Mouse (Mus musculus) stomach, embryonic 14.5 days (tissue): ENCODE results near the gene Tceal3. TPM values are rescaled to one million over a fixed set of nuclear protein-coding genes. Genes with fewer than 3 reads are reported as not detected.
"Not testable (repeated sequence)": the region's sequence is repeated elsewhere in the genome, so short reads cannot be mapped to it uniquely, and the experiment has no call there.

Source experiments
- ATAC-seq: fragments of 200-750 bp; cut with Nextera tagmentation; 2 replicates; pipeline ENCODE4 v1.8.0; 2017; ENCODE audit warnings: low read depth, moderate TSS enrichment; ENCODE audit not compliant: insufficient number of reproducible peaks, insufficient read depth, low FRiP score
- H3K27ac ChIP-seq: fragments of 300-500 bp; sonication (generic); 2 replicates; pipeline ENCODE4 v1.5.1; 2014; ENCODE audit warnings: mild to moderate bottlenecking, low read length, moderate library complexity, mixed read lengths
- H3K27me3 ChIP-seq: fragments of 300-500 bp; sonication (generic); 2 replicates; pipeline ENCODE4 v1.6.1; 2014; ENCODE audit warnings: low read length, control low read depth, mixed read lengths; ENCODE audit not compliant: control insufficient read depth, insufficient read depth
- H3K36me3 ChIP-seq: fragments of 300-500 bp; sonication (generic); 2 replicates; pipeline ENCODE4 v1.6.1; 2014; ENCODE audit warnings: mild to moderate bottlenecking, control low read depth, low read length, moderate library complexity, mixed read lengths; ENCODE audit not compliant: control insufficient read depth, insufficient read depth
- H3K4me1 ChIP-seq: fragments of 300-500 bp; sonication (generic); 2 replicates; pipeline ENCODE4 v1.6.1; 2014; ENCODE audit warnings: low read length, control low read depth, mixed read lengths; ENCODE audit not compliant: control insufficient read depth, insufficient read depth
- H3K4me2 ChIP-seq: fragments of 300-500 bp; sonication (generic); replicated peaks from 2 replicates; pipeline ENCODE4 v1.6.1; 2014; ENCODE audit warnings: low read depth, low read length, control low read depth
- H3K4me3 ChIP-seq: fragments of 300-500 bp; sonication (generic); 2 replicates; pipeline ENCODE4 v1.5.1; 2014; ENCODE audit warnings: low read depth, low read length, control low read depth
- H3K9ac ChIP-seq: fragments of 300-500 bp; sonication (generic); replicated peaks from 2 replicates; pipeline ENCODE4 v1.6.1; 2014; ENCODE audit warnings: low read depth, mild to moderate bottlenecking, control low read depth, low read length, moderate library complexity, mixed read lengths
- H3K9me3 ChIP-seq: fragments of 300-500 bp; sonication (generic); 2 replicates; pipeline ENCODE4 v1.6.1; 2016; ENCODE audit warnings: low read depth, low read length, control low read depth; ENCODE audit not compliant: control insufficient read depth
- WGBS: fragments of 180-500 bp; shearing (Covaris S2); extraction: QIAGEN DNeasy Blood & Tissue Kit; methylation state at CpG from one replicate; pipeline ENCODE4 v1.1.7; 2014; 5-methylcytosine and 5-hydroxymethylcytosine counted together
- polyA plus RNA-seq: library from polyadenylated mRNA; unstranded; fragments of >200 nt; fragmentation: Nextera tagmentation; extraction: Ambion mirVana; gene quantifications from 2 replicates; pipeline ENCODE4 v1.2.1, GENCODE M21; 2014

Gene Tceal3
- polyA plus RNA-seq, 1 experiment from 2014 or later, result 7.1 TPM

DNA sequence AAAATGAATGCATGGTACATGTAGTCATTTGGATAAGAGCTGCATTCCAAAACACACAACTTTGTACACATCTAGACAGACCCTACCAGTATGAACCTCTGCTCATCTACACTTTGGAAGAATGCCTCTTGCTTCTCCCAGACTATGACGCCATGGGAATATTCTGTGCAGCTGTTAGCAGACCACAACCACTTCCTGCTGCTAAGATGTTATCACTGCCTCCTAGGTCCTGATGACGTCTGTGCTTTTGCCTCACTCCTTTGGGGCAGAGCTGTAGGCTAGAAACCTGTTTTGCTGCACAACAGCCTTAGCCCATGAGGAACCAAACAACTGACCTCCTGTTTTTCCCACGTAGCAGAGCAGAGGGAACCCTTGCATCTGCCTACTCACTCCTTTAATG, 25.2 kb downstream of the Tceal3 start:
- not testable (repeated sequence) for H3K36me3 ChIP-seq, ATAC-seq, H3K27ac ChIP-seq, H3K4me1 ChIP-seq, H3K4me3 ChIP-seq, H3K4me2 ChIP-seq, H3K9me3 ChIP-seq, H3K27me3 ChIP-seq, H3K9ac ChIP-seq
- 53% methylated on average over 3 of the region's 3 CpGs for WGBS

DNA sequence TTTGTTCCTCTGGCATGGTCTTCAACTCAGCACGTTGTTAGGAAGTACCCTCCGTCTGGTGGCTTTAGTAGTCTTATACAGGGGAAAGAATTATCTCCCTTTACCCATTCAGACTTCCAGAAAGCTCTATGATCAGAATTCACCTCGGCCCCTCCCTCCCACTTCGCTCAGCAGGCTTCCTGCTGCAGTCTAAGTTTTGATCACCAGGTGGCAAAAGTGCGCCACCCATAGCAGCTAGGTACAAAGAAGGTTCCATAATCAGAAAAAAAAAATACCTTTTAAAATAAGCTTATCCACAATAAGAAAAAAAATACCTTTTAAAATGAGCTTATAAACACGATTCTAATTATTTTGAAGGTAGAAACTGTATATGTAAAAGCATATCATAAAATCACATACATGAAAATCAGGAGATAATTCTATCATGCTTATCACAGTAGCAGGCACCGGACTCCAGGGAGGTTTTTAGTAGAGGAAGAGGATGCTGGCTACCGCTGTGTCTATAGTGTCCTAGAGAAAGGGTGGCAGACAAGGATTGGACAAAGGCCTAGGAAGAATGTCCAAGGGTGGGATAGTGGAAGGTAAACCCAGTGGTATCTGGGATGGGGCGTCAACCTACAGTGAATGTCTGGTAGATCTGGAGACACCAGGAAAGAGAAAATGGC, 34.4 kb downstream of the Tceal3 start:
- no peaks in the 10 kb centered on the region for H3K27me3 ChIP-seq
- no peak for ATAC-seq
- no peaks in the 10 kb centered on the region for H3K36me3 ChIP-seq
- no peak overlapping the region for H3K4me3 ChIP-seq
- H3K4me2 ChIP-seq, result no peak overlapping the region
- no peaks in the 10 kb centered on the region for H3K4me1 ChIP-seq
- no peak overlapping the region for H3K27ac ChIP-seq
- H3K9ac ChIP-seq, result no peak overlapping the region
- no peaks in the 10 kb centered on the region for H3K9me3 ChIP-seq
- 47% methylated on average over 9 of the region's 9 CpGs for WGBS

DNA sequence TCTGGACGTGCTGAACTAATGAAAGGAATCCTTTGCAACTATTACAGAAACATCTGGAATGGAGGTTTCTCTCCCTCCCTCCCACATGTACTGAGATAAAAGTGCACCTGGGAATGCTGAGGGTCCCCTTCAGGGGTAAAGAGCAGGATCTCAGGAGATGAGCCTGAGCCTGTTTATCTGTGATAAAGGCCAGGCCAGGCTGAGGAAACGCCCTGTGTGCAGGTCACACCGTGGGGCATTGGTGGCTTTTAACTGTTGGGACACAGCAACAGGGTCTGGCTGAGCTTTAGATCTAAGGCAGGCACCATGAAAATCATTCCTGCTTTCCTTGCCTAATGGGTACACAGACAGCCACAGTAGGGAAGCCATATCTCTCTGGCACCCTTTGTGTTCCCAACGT, 35.3 kb downstream of the Tceal3 start:
- Histone ChIP-seq H3K36me3 (no peaks in the 10 kb centered on the region), H3K27me3 (no peaks in the 10 kb centered on the region), H3K9me3 (no peaks in the 10 kb centered on the region), H3K9ac (no peak overlapping the region), H3K4me2 (no peak overlapping the region), H3K4me1 (no peaks in the 10 kb centered on the region), H3K27ac (no peak overlapping the region), H3K4me3 (no peak overlapping the region)
- ATAC-seq, result no peak
- WGBS, result 67% methylated on average over 4 of the region's 4 CpGs

DNA sequence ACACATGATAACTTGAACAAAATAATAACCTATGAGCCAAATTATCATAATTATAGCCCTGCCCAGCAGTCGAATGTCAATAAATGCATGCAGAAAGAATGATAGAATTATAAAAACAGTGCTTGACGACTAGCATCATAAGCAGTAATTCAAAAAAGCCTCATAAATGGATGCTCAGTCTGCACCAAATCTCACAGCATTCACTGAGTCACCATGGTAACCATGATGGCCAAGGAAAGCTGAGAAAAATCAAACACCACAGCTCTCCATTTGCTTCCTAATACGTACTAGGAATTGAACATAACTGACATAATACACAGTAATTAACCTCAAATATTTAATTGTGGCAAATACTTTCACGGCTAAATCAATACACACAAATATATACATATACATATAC, 44.5 kb downstream of the Tceal3 start:
- no peak overlapping the region for H3K27ac ChIP-seq
- no peak for ATAC-seq
- no peaks in the 10 kb centered on the region for H3K9me3 ChIP-seq
- no peaks in the 10 kb centered on the region for H3K4me1 ChIP-seq
- 76% methylated on average over 4 of the region's 4 CpGs for WGBS
- H3K9ac ChIP-seq, result no peak overlapping the region
- H3K27me3 ChIP-seq, result no peaks in the 10 kb centered on the region
- no peaks in the 10 kb centered on the region for H3K36me3 ChIP-seq
- H3K4me3 ChIP-seq, result no peak overlapping the region
- no peak overlapping the region for H3K4me2 ChIP-seq

DNA sequence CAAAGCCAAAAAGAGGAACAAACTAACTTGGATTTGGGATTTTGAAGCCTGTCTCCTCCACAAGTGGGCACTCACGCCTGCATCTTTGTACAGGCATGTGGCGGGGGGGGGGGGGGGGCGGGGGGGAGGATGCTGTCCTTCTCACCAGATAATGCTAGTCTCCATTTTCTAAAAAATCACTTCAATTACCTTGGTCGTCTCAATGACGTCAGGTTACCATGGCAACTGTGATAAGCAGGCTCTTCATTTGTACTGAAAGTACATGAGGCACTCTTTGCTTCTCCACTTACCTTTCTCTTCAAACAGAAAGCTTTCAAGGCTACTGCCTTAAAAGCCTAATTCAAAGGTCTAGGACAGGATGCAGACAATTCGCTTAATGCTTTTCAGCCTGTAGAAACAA, 49.1 kb downstream of the Tceal3 start:
- Histone ChIP-seq H3K9ac (no peak overlapping the region), H3K4me3 (no peak overlapping the region), H3K27me3 (no peaks in the 10 kb centered on the region), H3K27ac (no peak overlapping the region), H3K4me1 (no peaks in the 10 kb centered on the region), H3K4me2 (no peak overlapping the region), H3K9me3 (no peaks in the 10 kb centered on the region), H3K36me3 (no peaks in the 10 kb centered on the region)
- no peak for ATAC-seq
- WGBS, result 29% methylated on average over 4 of the region's 6 CpGs

DNA sequence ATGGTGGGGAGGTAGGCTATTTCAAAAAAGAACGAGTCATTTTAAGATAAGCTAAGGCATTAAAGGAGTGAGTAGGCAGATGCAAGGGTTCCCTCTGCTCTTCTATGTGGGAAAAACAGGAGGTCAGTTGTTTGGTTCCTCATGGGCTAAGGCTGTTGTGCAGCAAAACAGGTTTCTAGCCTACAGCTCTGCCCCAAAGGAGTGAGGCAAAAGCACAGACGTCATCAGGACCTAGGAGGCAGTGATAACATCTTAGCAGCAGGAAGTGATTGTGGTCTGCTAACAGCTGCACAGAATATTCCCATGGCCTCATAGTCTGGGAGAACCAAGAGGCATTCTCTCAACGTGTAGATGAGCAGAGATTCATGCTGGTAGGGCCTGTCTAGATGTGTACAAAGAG, 55.2 kb downstream of the Tceal3 start:
- H3K4me3 ChIP-seq, H3K27me3 ChIP-seq, H3K9ac ChIP-seq, H3K36me3 ChIP-seq, ATAC-seq, H3K9me3 ChIP-seq, H3K4me1 ChIP-seq, H3K27ac ChIP-seq, H3K4me2 ChIP-seq: not testable (repeated sequence)
- WGBS, result 30% methylated on average over 3 of the region's 3 CpGs

DNA sequence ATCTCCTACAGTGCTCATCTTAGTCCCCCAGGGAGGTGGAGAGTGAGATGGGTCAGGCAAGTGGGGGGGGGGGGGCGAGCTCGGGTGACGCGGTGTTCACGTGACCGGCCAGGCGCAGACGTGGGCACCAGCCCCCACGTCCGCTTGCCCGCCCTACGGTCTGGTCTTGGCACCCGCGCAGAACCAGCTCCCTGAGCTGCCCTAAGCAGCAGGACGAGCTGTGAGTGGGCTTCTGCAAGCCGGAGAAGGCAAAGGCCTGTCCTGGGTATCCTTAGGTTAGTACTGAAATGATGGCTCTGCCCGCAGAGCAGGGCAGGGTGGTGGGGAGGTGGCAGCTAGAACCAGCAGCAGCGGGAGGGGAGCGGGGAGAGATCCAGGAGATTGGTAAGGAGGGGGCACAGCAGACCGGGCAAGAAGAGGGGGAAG, 75.7 kb downstream of the Tceal3 start:
- Histone ChIP-seq H3K9me3 (no peaks in the 10 kb centered on the region), H3K9ac (peak overlapping the region; percentile 36; the same call in 1 of the 2 replicates), H3K36me3 (no peaks in the 10 kb centered on the region), H3K27ac (no peak overlapping the region), H3K4me2 (peak overlapping the region; percentile 46), H3K4me3 (peak overlapping the region; percentile 26; the same call in 1 of the 2 replicates), H3K27me3 (no peaks in the 10 kb centered on the region), H3K4me1 (no peaks in the 10 kb centered on the region)
- 31% methylated on average over 15 of the region's 20 CpGs for WGBS
- peak; percentile 42; the same call in 1 of the 2 replicates for ATAC-seq

DNA sequence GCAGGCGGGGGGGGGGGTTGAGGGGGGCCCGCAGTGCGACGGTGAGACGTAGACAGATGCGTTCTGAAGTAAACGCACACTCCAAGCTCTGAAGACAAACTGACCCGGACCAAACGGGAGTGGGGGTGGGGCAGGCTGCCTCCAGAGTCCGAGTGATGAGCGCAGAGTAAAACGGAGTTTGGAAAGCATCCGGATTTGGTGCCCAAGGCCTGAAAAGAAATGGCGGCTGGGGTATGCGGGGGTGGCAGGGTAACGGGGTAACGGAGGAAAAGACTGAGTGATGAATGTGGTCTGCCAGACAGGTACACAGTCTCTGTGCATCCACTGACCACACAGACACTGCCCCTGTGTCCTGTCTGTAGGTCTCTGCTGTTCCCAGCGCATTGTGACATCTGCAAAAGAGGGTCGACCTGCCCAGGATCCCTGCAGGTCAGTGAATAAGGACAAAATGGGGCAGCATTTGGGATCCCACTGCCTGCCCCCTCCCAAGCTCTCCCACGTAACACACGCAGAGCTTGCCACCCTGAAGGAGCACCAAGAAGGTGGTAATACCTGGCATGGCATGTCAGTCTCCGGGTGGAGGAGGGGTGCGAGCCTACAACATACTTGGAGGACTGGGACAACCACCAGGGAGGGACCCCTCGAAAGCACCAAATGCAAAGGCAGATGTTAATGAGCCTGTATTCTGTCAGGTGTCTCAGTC, 76.3 kb downstream of the Tceal3 start:
- ATAC-seq, result peak; percentile 23; the same call in 1 of the 2 replicates
- not testable (repeated sequence) for H3K9ac ChIP-seq

More for the DNA sequence above, 76.3 kb downstream of the Tceal3 start:
- not testable (repeated sequence) for H3K27me3 ChIP-seq, H3K9me3 ChIP-seq, H3K36me3 ChIP-seq, H3K27ac ChIP-seq, H3K4me1 ChIP-seq
- Histone ChIP-seq H3K4me2 (peak overlapping the region; percentile 46), H3K4me3 (peak overlapping the region; percentile 26; the same call in 1 of the 2 replicates)
- WGBS, result 22% methylated on average over 24 of the region's 24 CpGs
